Mouse (Mus musculus) left cerebral cortex, adult 2 months (tissue): ENCODE data around the gene Lce1f. TPM values are rescaled to one million over a fixed set of nuclear protein-coding genes. Genes with fewer than 3 reads are reported as not detected.
A peak's percentile ranks its signal among the peaks of the same experiment; 100 is the strongest.
"Not testable (repeated sequence)": the region's sequence is repeated elsewhere in the genome, so short reads cannot be mapped to it uniquely, and the experiment has no call there.

Experiments
- DNase-seq, 2 experiments: peaks; one replicate each; pipeline ENCODE4 v3.0.0; 2021 to 2022; ENCODE audit warnings: low spot score in 2 of 2, mixed read lengths in 1 of 2; ENCODE audit errors: extremely low spot score in 1 of 2
- H3K27ac ChIP-seq: fragments of 200-600 bp; 2 replicates; pipeline ENCODE4 v1.8.1; 2022
- H3K4me3 ChIP-seq: fragments of 200-600 bp; 2 replicates; pipeline ENCODE4 v1.8.1; 2022
- CTCF ChIP-seq: fragments of 200-600 bp; IDR thresholded peaks from 2 replicates; pipeline ENCODE4 v1.8.1; 2022; ENCODE audit warnings: antibody characterized with exemption, mild to moderate bottlenecking, moderate library complexity
- intact Hi-C: fragments of 180-260 bp; cut with DNase I; formaldehyde crosslinking; loops from one replicate; pipeline ENCODE4 v1.15.1; 2025
- long read RNA-seq, 2 experiments: library from polyadenylated mRNA; stranded (forward); transcript quantifications; one replicate each; pipeline ENCODE4 v2.0.0; 2021; ENCODE audit warnings: borderline mapping rate in 2 of 2
- total RNA-seq, 2 experiments: library from RNA; stranded (reverse); gene quantifications; 2 replicates each; pipeline ENCODE4 v1.2.3; 2021

Lce1f gene
- not detected for total RNA-seq
- long read RNA-seq, experiment 1 = 0 reads
- long read RNA-seq, experiment 2 = 0 reads

- Histone ChIP-seq H3K4me3 (no peak within 1 kb of the TSS), H3K27ac (no peak within 1 kb of the TSS)
- intact Hi-C loops = no loop called here
- no peak for TF ChIP-seq CTCF
- no peak for DNase-seq
These were observed at the start of gene Lce1f for GRCm38 (mm10) chr3:92720250-92720649. Lce1f (minus strand) TSS chr3:92720350.

GRCm38 (mm10) chr3:92764965-92765364 is 44.8 kb upstream of the Lce1f start, which contains the start of gene Lce1h:
Lce1h (minus strand) TSS chr3:92765065.
- H3K27ac ChIP-seq = no peak within 1 kb of the TSS
- intact Hi-C loops = no loop called here
- TF ChIP-seq CTCF = no peak
- H3K4me3 ChIP-seq = no peak within 1 kb of the TSS
- DNase-seq = no peak

- intact Hi-C loops = loop anchor here (2.0 to 10.0 kb wide), 2 partner anchors 150 to 242 kb away; partner anchors contain the start of gene Lce3f
- no peak for DNase-seq
- Histone ChIP-seq H3K27ac (no peak overlapping the region), H3K4me3 (no peak overlapping the region)
- TF ChIP-seq CTCF = peak; percentile 33
These were observed 33.0 kb upstream of the Lce1f start for GRCm38 (mm10) chr3:92753197-92753596.

- Histone ChIP-seq H3K4me3 (no peak within 1 kb of the TSS), H3K27ac (no peak within 1 kb of the TSS)
- DNase-seq = no peak
- no peak for TF ChIP-seq CTCF
- intact Hi-C loops = loop anchor here (2.0 to 10.0 kb wide), 2 partner anchors 151 to 243 kb away; partner anchors contain the start of gene Lce3f
These were observed 32.1 kb upstream of the Lce1f start, which contains the start of gene Lce1g for GRCm38 (mm10) chr3:92752238-92752637. Lce1g (minus strand) TSS chr3:92752338.

- no peak for TF ChIP-seq CTCF
- H3K4me3 ChIP-seq = no peak within 1 kb of the TSS
- H3K27ac ChIP-seq = no peak within 1 kb of the TSS
- intact Hi-C loops = no loop called here
- no peak for DNase-seq
These were observed 18.8 kb upstream of the Lce1f start, which contains the start of gene Gm38119 for GRCm38 (mm10) chr3:92738996-92739395. Gm38119 (minus strand) TSS chr3:92739096.

GRCm38 (mm10) chr3:92722631-92723030 is 2.5 kb upstream of the Lce1f start:
- Histone ChIP-seq H3K4me3 (no peak overlapping the region), H3K27ac (no peak overlapping the region)
- DNase-seq = no peak
- intact Hi-C loops = no loop called here
- TF ChIP-seq CTCF = no peak

GRCm38 (mm10) chr3:92715122-92715521 is 5.0 kb downstream of the Lce1f start:
- intact Hi-C loops = no loop called here
- no peak for TF ChIP-seq CTCF
- DNase-seq = no peak
- no peak overlapping the region for H3K4me3 ChIP-seq
- no peak overlapping the region for H3K27ac ChIP-seq

GRCm38 (mm10) chr3:92708974-92709373 is 11.2 kb downstream of the Lce1f start, which contains the start of gene Lce1e:
Lce1e (minus strand) TSS chr3:92709074.
- no peak for DNase-seq
- no peak within 1 kb of the TSS for H3K27ac ChIP-seq
- intact Hi-C loops = no loop called here
- TF ChIP-seq CTCF = no peak
- H3K4me3 ChIP-seq = no peak within 1 kb of the TSS

- no peak for TF ChIP-seq CTCF
- no peak for DNase-seq
- intact Hi-C loops = no loop called here
- Histone ChIP-seq H3K27ac (no peak overlapping the region), H3K4me3 (no peak overlapping the region)
These were observed 25.5 kb downstream of the Lce1f start for GRCm38 (mm10) chr3:92694613-92695012.

- TF ChIP-seq CTCF = no peak
- intact Hi-C loops = no loop called here
- Histone ChIP-seq H3K27ac (no peak overlapping the region), H3K4me3 (no peak overlapping the region)
- DNase-seq = no peak
These were observed 28.5 kb downstream of the Lce1f start for GRCm38 (mm10) chr3:92691688-92692087.

- H3K27ac ChIP-seq, DNase-seq, intact Hi-C loops, H3K4me3 ChIP-seq: not testable (repeated sequence)
These were observed 31.0 kb downstream of the Lce1f start for GRCm38 (mm10) chr3:92689154-92689553.

- no peak for TF ChIP-seq CTCF
- Histone ChIP-seq H3K4me3 (no peak within 1 kb of the TSS), H3K27ac (no peak within 1 kb of the TSS)
- DNase-seq = no peak
- intact Hi-C loops = no loop called here
These were observed 33.0 kb downstream of the Lce1f start, which contains the start of gene Lce1d for GRCm38 (mm10) chr3:92687110-92687509. Lce1d (minus strand) TSS chr3:92687210.

- Histone ChIP-seq H3K27ac (no peak within 1 kb of the TSS), H3K4me3 (no peak within 1 kb of the TSS)
- no peak for DNase-seq
- intact Hi-C loops = no loop called here
- no peak for TF ChIP-seq CTCF
These were observed 41.2 kb downstream of the Lce1f start, which contains the start of gene Lce1c for GRCm38 (mm10) chr3:92678947-92679346. Lce1c (plus strand) TSS chr3:92679247.
